Mouse (Mus musculus): ENCODE data around the gene Serpina11. TPM values are rescaled to one million over a fixed set of nuclear protein-coding genes. Genes with fewer than 3 reads are reported as not detected.

Serpina11 gene
- total RNA-seq (2021) = not detected

DNA sequence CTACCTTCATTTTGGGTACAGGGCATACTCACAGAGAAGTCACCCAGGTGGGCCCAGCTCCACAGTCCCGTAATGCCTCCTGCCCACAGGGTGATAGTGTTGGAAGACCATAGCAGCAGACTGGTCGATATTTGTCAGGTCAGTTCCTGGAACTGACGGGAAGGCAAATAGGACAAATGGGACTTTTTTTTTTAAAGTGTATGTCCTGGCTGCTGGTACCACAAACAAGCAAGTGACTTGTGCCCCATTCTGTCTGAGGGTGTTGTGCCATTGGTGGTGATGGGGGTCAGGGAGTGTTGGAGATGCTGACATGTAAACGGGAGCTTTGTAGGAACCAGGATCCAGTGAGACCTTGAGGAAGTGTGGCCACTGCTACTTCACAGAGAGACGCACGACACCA lies at the start of gene Serpina11:
Gene Serpina11 (minus strand): TSS at position 101 of the 400 bp plus-strand sequence.
- no peak for DNase-seq

DNA sequence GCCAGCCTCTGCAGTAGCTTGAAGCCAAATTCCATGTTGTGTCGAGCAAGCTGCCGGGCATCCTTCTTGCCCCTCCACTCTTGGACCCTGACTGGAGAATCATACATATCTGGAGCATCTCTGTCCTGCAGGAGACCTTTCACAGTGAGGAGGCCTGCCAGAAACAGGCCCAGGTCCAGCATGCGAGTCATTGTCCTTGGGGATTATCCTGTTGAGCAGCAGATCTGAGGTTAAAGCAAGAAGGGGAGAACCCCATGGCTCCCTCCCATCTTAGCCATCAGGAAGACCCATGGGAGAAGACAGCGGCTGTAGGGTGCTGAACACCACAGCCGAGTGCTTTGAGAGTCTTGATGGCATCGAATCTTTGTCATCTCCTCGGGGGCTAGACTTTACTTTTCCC lies 48.4 kb upstream of the Serpina11 start:
- no peak for DNase-seq

DNA sequence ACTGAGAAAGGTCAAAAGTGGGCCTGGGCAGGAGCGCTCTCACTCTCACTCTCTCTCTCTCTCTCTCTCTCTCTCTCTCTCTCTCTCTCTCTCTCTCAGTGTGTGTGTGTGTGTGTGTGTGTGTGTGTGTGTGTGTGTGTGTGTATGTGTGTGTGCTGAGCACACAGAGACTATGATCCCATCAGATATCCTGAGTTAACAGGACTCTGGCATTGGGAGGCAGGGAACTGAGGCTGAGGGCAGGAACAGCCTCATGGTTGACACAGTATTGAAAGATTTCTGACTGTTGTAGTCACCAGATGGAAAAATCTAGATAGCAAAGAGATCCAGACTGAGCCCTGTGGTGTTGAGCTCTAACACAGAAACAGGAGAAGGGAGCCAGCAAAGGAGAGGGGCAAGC lies 44.0 kb upstream of the Serpina11 start:
- no peak for DNase-seq

DNA sequence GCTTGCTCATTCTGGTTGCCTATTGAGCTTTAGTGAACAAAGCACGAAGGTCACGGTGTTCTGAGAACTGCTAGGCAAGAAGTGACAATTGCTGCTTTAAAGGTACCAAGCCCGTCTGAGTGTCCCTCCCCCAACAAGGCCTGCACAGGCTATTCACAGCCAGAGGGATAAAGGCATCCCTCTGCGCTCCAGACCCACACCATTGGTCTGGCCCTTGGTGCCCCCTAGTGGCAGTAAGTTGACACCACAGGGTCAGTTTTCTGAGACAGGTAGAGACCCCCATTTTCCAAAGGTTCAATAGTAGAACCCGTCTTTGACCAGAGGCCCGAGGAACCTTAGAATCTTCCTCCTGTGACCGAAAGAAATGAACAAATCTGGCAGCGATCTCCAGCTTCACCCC lies 40.2 kb upstream of the Serpina11 start:
- no peak for DNase-seq

DNA sequence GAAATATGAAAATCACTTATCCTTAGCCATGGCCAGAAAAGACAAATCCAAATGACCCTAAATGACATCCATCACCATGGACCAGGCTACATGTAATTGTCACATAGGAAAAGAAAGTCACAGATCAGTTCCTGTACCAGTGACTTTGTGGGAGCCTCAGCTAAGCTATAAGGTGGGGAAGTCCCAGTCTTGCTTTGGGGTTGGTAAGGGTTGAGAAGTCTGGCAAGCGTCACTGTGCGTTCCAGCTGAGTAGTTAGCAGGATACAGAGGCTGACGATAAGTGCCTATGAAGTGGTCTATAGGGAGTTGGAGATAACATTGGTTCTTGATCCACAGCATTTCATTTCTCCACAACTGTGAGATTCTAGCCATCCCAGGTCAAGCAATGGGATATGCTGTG lies 25.5 kb upstream of the Serpina11 start:
- DNase-seq = no peak

DNA sequence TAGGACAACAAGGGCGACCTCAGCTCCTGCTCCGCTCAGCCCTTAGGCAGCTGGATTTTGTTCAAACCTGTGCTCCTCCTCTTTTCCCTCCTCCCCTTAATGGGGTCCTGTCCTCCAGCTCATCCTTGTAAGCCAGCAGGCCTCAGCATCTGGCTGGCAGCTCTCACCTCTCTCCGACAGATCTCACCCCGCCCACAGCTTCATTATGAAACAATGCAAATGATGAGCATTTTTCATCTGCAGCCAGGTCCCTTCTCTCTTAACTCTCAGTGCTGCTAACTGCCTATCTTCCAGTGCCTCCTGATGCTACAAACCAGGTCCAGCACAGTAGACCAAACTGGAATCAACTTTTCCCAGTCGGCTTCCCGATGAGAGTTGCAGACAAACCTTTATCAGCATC lies 23.9 kb upstream of the Serpina11 start, which contains the start of gene Serpina9:
Gene Serpina9 (minus strand): TSS at position 136 of the 400 bp plus-strand sequence.
- DNase-seq = no peak

DNA sequence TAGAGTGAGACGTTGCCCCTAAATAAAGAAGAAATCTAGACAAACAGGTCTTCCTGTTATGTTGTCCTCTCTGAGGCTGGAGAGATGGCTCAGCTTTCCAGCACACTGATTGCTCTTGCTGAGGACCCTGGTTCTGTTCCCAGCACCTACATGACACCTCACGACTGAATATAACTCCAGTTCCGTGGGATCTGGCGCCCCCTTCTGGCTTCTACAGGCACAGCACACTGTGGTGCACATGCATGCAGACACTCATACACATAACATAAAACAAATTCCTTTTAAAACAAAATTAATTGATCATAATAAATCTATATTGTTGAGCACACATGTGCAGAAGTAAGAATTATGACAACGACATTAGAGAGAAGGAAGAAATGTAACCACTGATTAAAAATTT lies 14.9 kb upstream of the Serpina11 start:
- DNase-seq = no peak

DNA sequence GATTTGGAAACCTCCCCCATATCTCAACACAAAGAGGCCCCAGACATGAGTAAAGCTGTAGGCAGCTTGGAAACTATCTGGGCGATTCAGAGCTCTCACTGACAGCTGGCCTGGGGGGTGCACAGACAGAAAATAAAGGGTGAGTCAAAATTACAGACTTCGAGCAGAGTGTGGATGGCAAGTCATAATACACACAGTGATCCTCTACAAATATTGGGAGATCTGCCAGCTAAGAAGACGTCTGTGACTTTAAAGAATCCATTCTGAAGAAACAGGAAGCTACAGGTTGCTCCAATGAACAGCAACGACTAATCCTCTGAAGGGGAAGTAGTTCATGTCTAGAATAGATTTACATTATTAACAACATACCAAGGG lies 13.5 kb upstream of the Serpina11 start:
- DNase-seq = peak; percentile 40 to 55

DNA sequence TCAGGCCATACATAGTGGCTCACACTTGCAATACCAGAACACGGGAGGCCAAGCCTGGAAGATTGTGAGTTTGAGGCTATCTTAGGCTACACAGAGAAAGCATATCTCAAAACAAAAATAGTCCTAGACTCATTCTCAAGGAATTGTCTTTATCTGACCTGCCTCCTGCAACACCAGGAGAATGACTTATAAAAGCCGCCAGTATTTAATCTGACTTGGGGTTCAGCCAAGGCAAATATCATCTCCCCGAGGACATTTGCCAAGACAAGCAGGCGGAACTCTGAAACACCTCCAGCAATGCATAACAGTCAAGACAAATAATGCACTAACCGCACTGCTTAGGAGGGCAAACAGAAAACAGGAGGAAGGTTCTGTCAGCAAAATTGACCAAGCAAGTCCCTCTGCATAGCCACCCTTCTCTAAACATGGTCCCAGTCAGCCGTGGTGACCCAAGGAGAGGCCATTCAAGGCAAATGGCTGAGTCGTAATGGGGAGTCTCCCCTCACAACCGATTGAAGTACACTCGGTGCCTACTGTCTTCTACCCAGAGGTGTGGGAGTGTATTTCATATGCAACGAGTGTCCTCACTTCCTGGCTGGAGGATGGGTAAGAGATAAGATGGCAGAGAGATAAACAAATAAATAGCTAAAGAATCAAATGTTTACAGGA lies 12.9 kb upstream of the Serpina11 start:
- DNase-seq = peak in 1 of 2 experiments; percentile 19

DNA sequence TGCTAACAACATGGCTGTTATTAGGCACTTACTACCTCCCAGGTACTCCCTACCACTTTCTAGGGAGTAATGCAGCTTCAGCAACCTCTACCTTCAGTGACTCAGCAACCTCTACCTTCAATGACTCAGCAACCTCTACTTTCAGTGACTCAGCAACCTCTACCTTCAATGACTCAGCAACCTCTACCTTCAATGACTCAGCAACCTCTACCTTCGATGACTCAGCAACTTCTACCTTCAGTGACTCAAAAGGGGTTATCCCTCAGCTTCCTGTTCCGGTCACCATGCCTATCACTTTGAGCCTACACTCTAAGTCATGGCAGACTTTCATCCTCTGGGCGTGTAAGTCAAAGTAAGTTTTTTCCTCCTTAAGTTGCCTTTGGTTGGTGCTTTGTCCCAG lies 10.8 kb upstream of the Serpina11 start:
- no peak for DNase-seq

DNA sequence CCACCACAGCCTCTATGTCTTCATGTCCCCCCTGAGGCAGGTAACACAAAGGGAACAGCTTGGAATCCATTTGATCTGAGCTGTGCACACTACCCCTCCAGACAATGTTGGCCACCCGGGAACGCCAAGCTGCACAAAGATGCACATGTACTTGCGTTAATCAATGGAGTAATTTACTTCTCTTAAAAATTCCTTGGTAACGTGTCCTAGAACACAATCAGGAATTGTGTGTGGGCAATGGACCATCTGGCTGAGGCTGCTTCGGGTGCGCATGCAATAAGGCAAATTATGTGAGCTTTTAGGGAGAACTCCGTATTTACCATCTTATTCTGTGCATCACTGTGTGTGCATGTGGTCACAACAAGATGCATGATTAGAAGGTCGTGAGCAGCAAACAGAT lies 9.9 kb upstream of the Serpina11 start:
- peak; percentile 53 to 56 for DNase-seq

DNA sequence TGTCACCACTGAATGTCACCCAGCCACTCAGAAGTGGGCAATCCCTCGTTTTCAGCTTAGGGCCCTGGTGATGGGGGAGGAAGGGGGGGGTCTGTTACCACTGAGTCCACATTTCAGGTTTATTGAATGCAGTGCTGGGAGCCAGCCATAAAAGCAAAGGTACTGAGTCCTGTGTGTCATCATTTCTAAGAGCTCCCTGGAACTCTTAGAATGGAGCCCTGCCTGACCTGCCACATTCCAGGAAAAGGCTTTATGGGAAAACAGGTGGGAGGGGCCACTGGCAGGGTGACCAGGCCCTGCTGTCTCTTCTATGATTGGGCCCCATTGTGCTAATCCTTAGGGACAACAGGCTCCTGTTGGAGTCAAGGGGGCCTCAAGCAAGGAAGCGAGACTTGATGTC lies 6.8 kb upstream of the Serpina11 start:
- no peak for DNase-seq

DNA sequence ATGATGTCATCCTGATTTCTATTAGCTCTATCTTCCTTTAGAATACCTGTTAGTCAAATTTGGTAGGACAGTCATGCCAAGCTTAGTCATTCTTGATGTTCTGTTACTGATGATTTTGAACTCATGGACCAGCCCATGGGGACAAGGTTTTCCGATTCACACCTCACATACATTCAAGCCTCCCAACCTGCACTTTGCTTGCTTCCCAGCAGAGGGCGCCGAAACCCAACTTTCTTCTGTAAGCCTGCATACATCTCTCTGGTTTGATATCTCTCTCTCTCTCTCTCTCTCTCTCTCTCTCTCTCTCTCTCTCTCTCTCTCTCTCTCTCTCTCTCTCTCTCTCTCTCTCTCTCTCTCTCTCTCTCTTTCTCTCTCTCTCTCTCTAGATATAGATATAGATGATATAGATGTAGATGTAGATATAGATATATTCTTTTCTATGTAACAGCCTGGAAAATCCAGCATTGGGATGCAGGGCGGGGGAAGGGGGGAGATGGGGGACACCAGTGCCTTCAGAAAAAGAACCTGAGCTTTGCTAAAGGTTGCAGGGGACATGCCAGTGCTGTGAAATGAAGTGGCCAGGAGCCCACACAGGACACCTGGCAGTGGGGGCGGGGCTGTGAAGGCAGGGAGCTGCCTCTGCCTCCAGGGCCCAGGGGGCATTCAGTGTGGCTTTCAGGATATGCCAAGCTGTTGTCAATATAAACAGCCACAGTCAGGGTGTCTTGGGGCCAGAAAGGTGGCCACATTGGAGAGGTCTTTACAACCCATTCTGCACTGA lies 5.7 kb upstream of the Serpina11 start:
- peak; percentile 72 to 75 for DNase-seq

DNA sequence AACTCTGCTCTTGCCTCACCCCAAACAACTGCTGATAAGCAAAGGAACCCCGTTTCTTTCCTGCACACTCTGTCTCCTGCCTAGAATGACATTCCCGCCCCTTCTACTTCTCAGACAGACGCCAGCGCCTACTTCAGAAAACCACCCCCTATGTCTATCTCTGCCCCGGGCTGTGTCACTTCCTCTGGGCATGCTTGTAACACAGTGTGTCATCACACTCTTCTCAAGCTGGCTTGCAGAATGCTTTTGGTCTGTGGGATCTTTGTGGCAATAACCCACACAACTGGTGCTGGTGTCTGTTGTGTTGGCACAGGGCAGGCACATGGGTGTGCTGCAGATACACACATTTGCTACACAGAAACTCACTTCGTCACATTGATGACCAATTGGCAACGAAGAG lies 3.2 kb upstream of the Serpina11 start:
- DNase-seq = peak; percentile 24 to 31

DNA sequence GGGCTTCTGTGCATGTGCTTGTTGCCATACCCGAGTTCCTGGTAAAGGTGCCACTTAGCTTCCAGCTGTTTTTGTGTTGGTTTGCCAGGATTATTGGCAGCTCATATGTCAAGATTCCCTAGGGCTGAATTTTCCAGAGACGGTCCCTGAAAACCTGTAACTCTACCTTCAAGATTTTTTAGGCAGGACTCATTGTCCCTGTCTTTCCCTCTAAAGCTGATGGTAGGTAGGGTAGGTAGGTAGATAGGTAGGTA lies 316 bp downstream of the Serpina11 start:
- DNase-seq = no peak

DNA sequence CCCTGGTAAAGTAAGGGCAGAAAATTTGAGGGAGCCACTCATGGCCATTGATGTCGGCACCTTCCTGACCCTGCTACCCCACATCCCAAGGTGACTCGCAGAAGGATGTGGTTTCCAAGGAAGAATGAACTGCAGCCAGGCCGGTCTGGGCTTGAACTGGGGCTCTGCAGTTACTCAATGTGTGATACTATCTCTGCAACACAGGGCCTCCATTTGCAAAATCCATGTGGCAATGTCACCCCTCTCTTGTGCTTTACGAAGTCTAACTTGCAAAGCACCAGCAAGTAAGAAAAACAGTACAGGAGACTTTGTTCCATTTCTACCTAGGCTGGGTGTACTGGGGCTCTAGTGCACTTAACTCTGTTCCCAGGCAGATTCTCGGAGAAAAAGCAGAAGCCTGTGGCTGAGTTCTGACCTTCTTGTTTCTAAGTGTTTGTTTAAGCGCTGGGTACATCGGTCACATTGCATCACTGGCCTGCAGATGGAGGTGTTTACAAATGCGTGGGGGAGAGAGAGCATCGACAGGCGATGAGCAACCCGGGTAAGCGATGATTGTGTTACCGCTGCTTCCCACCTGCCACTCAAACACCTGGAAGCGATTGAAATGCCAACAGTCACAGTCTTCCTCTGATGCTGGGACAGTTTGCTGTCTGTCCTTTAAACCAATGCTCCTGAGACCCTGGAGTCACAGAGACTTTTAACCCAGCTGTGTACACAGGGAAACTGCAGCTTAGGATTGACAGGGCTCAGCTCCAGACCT lies 823 bp downstream of the Serpina11 start:
- DNase-seq = no peak

DNA sequence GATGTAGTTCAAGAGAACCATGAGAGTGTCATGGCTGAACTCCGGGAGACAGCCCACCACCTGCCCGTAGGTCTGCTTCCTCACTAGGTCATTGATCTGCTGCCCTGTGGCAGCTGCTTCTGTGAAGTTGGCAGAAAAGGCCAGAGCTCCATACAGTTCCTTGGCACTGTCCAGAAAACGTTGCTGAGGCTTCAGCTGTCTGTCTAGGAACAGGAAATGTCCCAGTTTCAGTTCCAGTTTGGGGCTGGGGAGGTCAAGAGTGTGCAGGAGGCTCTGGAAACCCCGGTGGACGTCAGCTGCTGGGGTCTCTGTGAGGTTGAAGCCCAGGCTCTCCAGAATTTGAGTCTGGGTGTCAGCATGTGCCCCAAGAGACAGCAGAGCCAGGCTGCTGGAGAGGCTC lies 3.9 kb downstream of the Serpina11 start:
- no peak for DNase-seq

DNA sequence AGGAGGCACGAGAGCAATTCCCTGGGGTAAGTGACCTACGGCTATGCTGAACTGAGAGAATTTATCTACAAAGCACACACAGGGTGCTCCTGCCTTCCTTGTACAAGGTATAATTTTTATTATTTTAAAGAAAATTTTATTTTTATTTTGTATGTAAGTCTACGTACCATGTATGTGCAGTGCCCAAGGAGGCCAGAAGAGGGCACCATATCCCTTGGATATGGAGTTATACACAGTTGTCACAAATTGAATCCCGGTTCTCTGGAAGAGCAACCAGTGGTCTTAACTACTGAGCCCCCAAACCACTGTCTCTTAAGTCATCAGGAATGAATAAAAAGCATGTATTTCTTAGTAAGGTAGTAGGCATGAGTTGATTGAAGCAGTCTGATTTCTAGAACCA lies 4.8 kb downstream of the Serpina11 start:
- peak; percentile 29 to 52 for DNase-seq

DNA sequence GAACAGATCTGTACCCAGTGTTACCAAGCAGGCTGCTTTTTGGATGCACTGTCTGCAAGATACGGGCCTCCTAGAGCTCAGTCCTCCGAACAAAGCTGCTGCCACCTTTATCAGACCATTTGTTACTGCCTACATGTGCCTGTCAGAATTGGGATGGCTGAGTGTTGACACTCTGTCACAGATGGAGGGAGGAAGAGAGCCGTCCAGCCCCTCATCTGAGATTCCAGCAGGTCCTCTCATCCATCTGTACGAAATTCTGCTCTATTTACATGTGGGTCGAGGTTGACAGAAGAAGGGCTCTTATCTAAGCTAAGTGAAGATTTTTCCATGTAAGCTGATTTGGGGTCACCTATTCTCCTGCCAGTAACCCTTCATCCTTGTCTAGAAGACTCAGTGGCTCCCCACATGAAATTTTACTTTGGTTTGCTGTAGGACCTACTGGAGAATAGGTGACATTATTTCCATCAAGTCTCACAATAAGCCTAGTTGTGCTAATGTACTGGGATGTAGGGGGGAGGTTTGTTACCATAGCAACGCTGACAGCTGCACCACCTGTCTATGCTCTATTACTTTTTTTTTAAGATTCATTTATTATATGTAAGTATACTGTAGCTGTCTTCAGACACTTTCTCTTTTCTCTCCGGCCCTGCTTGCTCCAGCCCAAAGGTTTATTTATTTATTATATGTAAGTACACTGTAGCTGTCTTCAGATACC lies 8.0 kb downstream of the Serpina11 start:
- DNase-seq = peak; percentile 40 to 42

DNA sequence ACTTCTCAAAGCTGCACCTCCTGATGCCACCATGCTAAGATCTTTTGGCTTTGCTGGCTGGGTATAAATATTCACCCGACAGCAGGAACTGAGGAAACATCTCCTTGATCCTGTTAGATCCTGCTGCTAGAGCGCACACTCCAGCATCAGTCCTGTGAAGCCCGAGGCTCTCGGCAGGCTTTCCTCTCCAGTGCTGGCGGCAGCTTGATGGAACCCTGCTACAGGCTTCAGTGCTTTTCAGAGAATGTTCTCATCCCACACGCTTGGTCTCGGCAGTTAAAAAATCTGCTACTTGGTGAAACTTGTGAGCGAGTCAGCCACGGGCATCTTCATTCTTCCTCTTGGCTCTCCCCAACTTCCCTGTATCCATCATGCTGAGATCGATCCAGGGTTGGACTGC lies 11.5 kb downstream of the Serpina11 start:
- no peak for DNase-seq

DNA sequence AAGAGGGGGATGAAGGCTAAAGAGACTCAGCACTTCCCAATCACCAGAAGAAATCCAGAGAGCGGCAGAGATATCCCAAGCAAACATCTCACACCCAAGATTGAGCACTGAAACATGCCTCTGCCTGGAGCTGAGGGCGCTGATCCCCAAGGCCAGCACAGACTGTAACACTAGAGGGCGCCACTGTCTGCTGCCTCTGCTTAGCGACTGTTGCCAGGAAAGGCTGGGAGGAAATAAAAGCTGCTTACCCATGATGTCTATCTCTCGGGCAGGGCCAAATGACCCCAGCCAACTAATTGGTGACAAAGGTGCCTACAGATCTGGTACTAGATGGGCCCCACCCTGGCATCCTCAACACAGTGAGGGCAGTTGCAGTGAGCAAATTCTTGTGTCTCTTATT lies 11.9 kb downstream of the Serpina11 start:
- no peak for DNase-seq

DNA sequence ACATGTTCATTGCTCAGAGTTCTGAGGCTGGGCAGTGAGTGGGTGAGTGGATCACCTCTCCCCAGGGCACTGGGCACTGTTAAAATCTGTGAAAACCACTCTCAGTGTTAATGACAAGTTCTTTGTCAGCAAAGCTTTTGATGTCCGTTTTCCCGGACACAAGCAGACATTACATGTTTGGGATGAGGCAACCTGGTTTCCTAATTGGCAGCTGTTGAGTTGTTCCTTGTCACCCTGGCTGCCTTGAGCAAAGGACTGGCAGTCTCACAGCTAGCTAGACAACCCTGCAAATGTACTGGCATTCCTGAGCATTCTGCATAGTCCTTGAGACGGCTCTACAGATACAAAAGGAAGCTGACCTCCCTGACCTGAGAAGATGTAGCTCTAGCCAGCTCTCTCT lies 12.7 kb downstream of the Serpina11 start:
- DNase-seq = no peak

DNA sequence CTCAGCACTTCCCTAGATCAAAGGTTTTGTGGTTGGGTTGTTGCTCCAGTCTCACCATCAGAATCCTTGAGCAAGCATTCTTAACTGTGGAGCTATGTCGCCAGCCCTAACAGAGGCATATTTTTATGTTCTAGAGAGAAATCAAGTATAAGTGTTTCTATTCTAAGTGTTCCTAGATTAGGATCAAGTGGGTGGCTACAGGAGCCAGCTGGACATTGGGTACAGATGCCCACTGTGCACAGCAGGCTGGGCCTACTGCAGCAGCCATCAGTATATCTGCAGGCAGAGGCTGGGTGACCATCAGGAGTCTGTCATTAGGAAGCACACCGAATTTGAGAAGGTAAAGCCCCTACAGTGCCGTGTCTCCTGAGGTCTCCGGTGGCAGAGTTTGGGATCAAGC lies 18.7 kb downstream of the Serpina11 start:
- DNase-seq = no peak

Measured in layer of hippocampus, postnatal 36 days (tissue).